Mouse (Mus musculus) ES-Bruce4 (cell line): ENCODE measurements around the gene Unc5a.

Source experiments
- CTCF ChIP-seq: IDR thresholded peaks from one replicate; pipeline ENCODE4 v1.8.1; 2011; ENCODE audit warnings: low read depth, low read length
- POLR2A ChIP-seq: IDR thresholded peaks from one replicate; pipeline ENCODE4 v1.8.1; 2011; ENCODE audit warnings: low read length; ENCODE audit not compliant: insufficient read depth

- no peak for TF ChIP-seq CTCF
- no peak for TF ChIP-seq POLR2A
These were observed 2.8 kb upstream of the Unc5a start for GRCm38 (mm10) chr13:54946406-54946805.
